Mouse (Mus musculus) E14TG2a.4 (cell line): ENCODE measurements around the gene Slc7a12.

Experiments used
- H3K27me3 ChIP-seq: 2 replicates; pipeline ENCODE4 v1.6.1; 2014; ENCODE audit warnings: low read length, control low read depth; ENCODE audit not compliant: insufficient read depth
- H3K36me3 ChIP-seq: 2 replicates; pipeline ENCODE4 v1.6.1; 2014; ENCODE audit warnings: low read length, control low read depth; ENCODE audit not compliant: insufficient read depth
- H3K4me1 ChIP-seq: replicated peaks from 2 replicates; pipeline ENCODE4 v1.6.1; 2014; ENCODE audit warnings: low read depth, low read length, control low read depth
- H3K4me3 ChIP-seq: replicated peaks from 2 replicates; pipeline ENCODE4 v1.5.1; 2014; ENCODE audit warnings: mild to moderate bottlenecking, low read length
- H3K9me3 ChIP-seq: 2 replicates; pipeline ENCODE4 v1.6.1; 2014; ENCODE audit warnings: low read length, control low read depth
- CTCF ChIP-seq: conservative IDR thresholded peaks from 2 replicates; pipeline ENCODE4 v1.5.1; 2014; ENCODE audit warnings: low read length
- NANOG ChIP-seq: IDR thresholded peaks from 2 replicates; pipeline ENCODE4 v1.6.1; 2014; ENCODE audit warnings: borderline replicate concordance, low read length, mixed read lengths
- POU5F1 ChIP-seq: IDR thresholded peaks from 2 replicates; pipeline ENCODE4 v1.6.1; 2014; ENCODE audit warnings: low read length, borderline replicate concordance

Gene Slc7a12

DNA sequence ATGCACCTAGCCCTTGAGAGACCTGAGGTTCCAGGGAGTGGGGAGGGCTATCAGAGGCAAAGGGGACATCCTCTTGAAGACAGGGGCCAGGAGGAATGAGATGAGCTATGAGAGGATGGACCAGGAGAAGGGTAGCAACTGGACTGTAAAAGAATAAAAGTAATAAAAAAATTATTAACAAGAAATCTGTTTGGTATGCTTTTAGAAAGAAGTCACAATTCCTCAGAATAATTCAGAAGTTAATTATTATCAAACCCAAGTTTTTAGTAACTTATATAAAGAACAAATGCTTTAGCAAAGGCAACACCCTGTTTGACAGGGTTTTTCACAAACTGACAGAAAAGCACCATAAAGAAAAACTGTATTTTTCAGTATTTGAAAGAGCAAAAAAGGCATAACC, at the start of gene Slc7a12:
Gene Slc7a12 (plus strand): TSS at position 301 of the 400 bp plus-strand sequence.
- Histone ChIP-seq H3K4me3 (no peak within 1 kb of the TSS), H3K36me3 (no peaks in the 10 kb centered on the region), H3K4me1 (0 out of 2 replicates have a peak, but pooled peaks cover 3% of the 10 kb centered on the region), H3K27me3 (no peaks in the 10 kb centered on the region), H3K9me3 (no peaks in the 10 kb centered on the region)
- TF ChIP-seq NANOG (no peak), CTCF (no peak), POU5F1 (no peak)

GRCm38 (mm10) chr3:14432381-14432780, 48.1 kb upstream of the Slc7a12 start:
- no peak overlapping the region for H3K4me3 ChIP-seq
- H3K4me1 ChIP-seq: peaks cover 5% of the 10 kb centered on the region; the same call in 1 of the 2 replicates
- H3K36me3 ChIP-seq: no peaks in the 10 kb centered on the region
- H3K9me3 ChIP-seq: peaks cover 48% of the 10 kb centered on the region
- no peaks in the 10 kb centered on the region for H3K27me3 ChIP-seq
- TF ChIP-seq NANOG: no peak
- no peak for TF ChIP-seq CTCF

- Histone ChIP-seq H3K4me3 (no peak overlapping the region), H3K4me1 (no peaks in the 10 kb centered on the region), H3K36me3 (no peaks in the 10 kb centered on the region), H3K9me3 (peaks cover 37% of the 10 kb centered on the region), H3K27me3 (no peaks in the 10 kb centered on the region)
- no peak for TF ChIP-seq NANOG
Observed at GRCm38 (mm10) chr3:14446015-14446414, 34.5 kb upstream of the Slc7a12 start.

- no peaks in the 10 kb centered on the region for H3K4me1 ChIP-seq
- no peaks in the 10 kb centered on the region for H3K27me3 ChIP-seq
- no peaks in the 10 kb centered on the region for H3K36me3 ChIP-seq
- TF ChIP-seq POU5F1: 0 out of 2 replicates have a peak, but pooled peaks have one; percentile 35
- no peak for TF ChIP-seq CTCF
- TF ChIP-seq NANOG: no peak
- H3K9me3 ChIP-seq: peaks cover 30% of the 10 kb centered on the region
- H3K4me3 ChIP-seq: no peak overlapping the region
Observed at GRCm38 (mm10) chr3:14446691-14447090, 33.8 kb upstream of the Slc7a12 start.
